Mouse (Mus musculus): Measurements from ENCODE around the gene Trio. TPM values are rescaled to one million over a fixed set of nuclear protein-coding genes. Genes with fewer than 3 reads are reported as not detected.

Gene Trio
- polyA plus RNA-seq, 1 experiment from 2014 or later, result 2.8 TPM

GRCm38 (mm10) chr15:27708499-27708898 is 317.1 kb downstream of the Trio start:
- Histone ChIP-seq H3K27me3 (no peaks in the 10 kb centered on the region), H3K4me1 (replicated peaks) (no peaks in the 10 kb centered on the region), H3K4me2 (no peak overlapping the region), H3K27ac (replicated peaks) (no peak overlapping the region), H3K9me3 (replicated peaks) (no peaks in the 10 kb centered on the region), H3K4me3 (replicated peaks) (no peak overlapping the region), H3K36me3 (replicated peaks) (no peaks in the 10 kb centered on the region), H3K9ac (no peak overlapping the region)
- 19% methylated on average over 3 of the region's 3 CpGs for WGBS (ENCODE audit: insufficient replicate concordance)
- no peak for ATAC-seq (ENCODE audit: insufficient read depth)

- H3K27ac ChIP-seq (replicated peaks), result peak overlapping the region; percentile 65
- no peaks in the 10 kb centered on the region for H3K36me3 ChIP-seq (replicated peaks)
- no peaks in the 10 kb centered on the region for H3K27me3 ChIP-seq
- H3K4me2 ChIP-seq, result no peak overlapping the region; the same call in 1 of the 2 replicates
- H3K4me3 ChIP-seq (replicated peaks), result no peak overlapping the region
- no peak for ATAC-seq (ENCODE audit: insufficient read depth)
- H3K4me1 ChIP-seq (replicated peaks), result peaks cover 9% of the 10 kb centered on the region; the same call in 1 of the 2 replicates
- 0% methylated on average over 1 of the region's 1 CpGs for WGBS (ENCODE audit: insufficient replicate concordance)
- H3K9me3 ChIP-seq (replicated peaks), result no peaks in the 10 kb centered on the region
- no peak overlapping the region for H3K9ac ChIP-seq
These were observed 322.7 kb downstream of the Trio start for GRCm38 (mm10) chr15:27702972-27703313.

- 6% methylated on average over 11 of the region's 11 CpGs for WGBS (ENCODE audit: insufficient replicate concordance)
- Histone ChIP-seq H3K4me1 (replicated peaks) (peaks cover 9% of the 10 kb centered on the region; the same call in 1 of the 2 replicates), H3K4me2 (peak overlapping the region; percentile 3; the same call in 1 of the 2 replicates), H3K27me3 (no peaks in the 10 kb centered on the region), H3K9ac (no peak overlapping the region), H3K9me3 (replicated peaks) (no peaks in the 10 kb centered on the region), H3K27ac (replicated peaks) (peak overlapping the region; percentile 65), H3K4me3 (replicated peaks) (no peak overlapping the region), H3K36me3 (replicated peaks) (no peaks in the 10 kb centered on the region)
- ATAC-seq (ENCODE audit: insufficient read depth), result peak; percentile 52; the same call in 1 of the 2 replicates
These were observed 323.3 kb downstream of the Trio start for GRCm38 (mm10) chr15:27702031-27702971.

GRCm38 (mm10) chr15:27697632-27698031 is 328.0 kb downstream of the Trio start:
- Histone ChIP-seq H3K4me1 (replicated peaks) (peaks cover 9% of the 10 kb centered on the region; the same call in 1 of the 2 replicates), H3K27me3 (no peaks in the 10 kb centered on the region; the same call in 1 of the 2 replicates), H3K4me3 (replicated peaks) (no peak overlapping the region), H3K27ac (replicated peaks) (no peak overlapping the region), H3K36me3 (replicated peaks) (no peaks in the 10 kb centered on the region), H3K9ac (no peak overlapping the region), H3K9me3 (replicated peaks) (no peaks in the 10 kb centered on the region), H3K4me2 (no peak overlapping the region)
- 70% methylated on average over 5 of the region's 5 CpGs for WGBS (ENCODE audit: insufficient replicate concordance)
- ATAC-seq (ENCODE audit: insufficient read depth), result no peak

- no peaks in the 10 kb centered on the region for H3K9me3 ChIP-seq (replicated peaks)
- ATAC-seq (ENCODE audit: insufficient read depth), result no peak
- H3K27me3 ChIP-seq, result no peaks in the 10 kb centered on the region; the same call in 1 of the 2 replicates
- H3K9ac ChIP-seq, result no peak overlapping the region
- no peak overlapping the region for H3K4me2 ChIP-seq
- H3K36me3 ChIP-seq (replicated peaks), result no peaks in the 10 kb centered on the region
- no peak overlapping the region for H3K4me3 ChIP-seq (replicated peaks)
- WGBS (ENCODE audit: insufficient replicate concordance), result 48% methylated on average over 10 of the region's 10 CpGs
- H3K4me1 ChIP-seq (replicated peaks), result no peaks in the 10 kb centered on the region
- H3K27ac ChIP-seq (replicated peaks), result no peak overlapping the region
These were observed 332.4 kb downstream of the Trio start for GRCm38 (mm10) chr15:27693235-27693634.

GRCm38 (mm10) chr15:27692161-27692560 is 333.5 kb downstream of the Trio start:
- 62% methylated on average over 7 of the region's 7 CpGs for WGBS (ENCODE audit: insufficient replicate concordance)
- H3K27ac ChIP-seq (replicated peaks), result no peak overlapping the region
- no peak for ATAC-seq (ENCODE audit: insufficient read depth)
- H3K36me3 ChIP-seq (replicated peaks), result no peaks in the 10 kb centered on the region
- no peaks in the 10 kb centered on the region for H3K9me3 ChIP-seq (replicated peaks)
- no peak overlapping the region for H3K9ac ChIP-seq
- no peaks in the 10 kb centered on the region for H3K4me1 ChIP-seq (replicated peaks)
- no peak overlapping the region for H3K4me2 ChIP-seq
- no peaks in the 10 kb centered on the region; the same call in 1 of the 2 replicates for H3K27me3 ChIP-seq
- H3K4me3 ChIP-seq (replicated peaks), result no peak overlapping the region

GRCm38 (mm10) chr15:27691213-27691612 is 334.4 kb downstream of the Trio start:
- ATAC-seq (ENCODE audit: insufficient read depth), result no peak
- whole genome bisulfite sequencing (ENCODE audit: insufficient replicate concordance), result 66% methylated on average over 7 of the region's 7 CpGs
- Histone ChIP-seq H3K9ac (no peak overlapping the region), H3K4me2 (no peak overlapping the region), H3K27ac (replicated peaks) (no peak overlapping the region), H3K36me3 (replicated peaks) (no peaks in the 10 kb centered on the region), H3K27me3 (no peaks in the 10 kb centered on the region; the same call in 1 of the 2 replicates), H3K9me3 (replicated peaks) (no peaks in the 10 kb centered on the region), H3K4me3 (replicated peaks) (no peak overlapping the region), H3K4me1 (replicated peaks) (no peaks in the 10 kb centered on the region)

GRCm38 (mm10) chr15:27688041-27688651 is 337.5 kb downstream of the Trio start:
- Histone ChIP-seq H3K4me3 (replicated peaks) (no peak overlapping the region), H3K36me3 (replicated peaks) (no peaks in the 10 kb centered on the region), H3K27me3 (no peaks in the 10 kb centered on the region; the same call in none of the 2 replicates), H3K4me1 (replicated peaks) (no peaks in the 10 kb centered on the region), H3K9ac (no peak overlapping the region), H3K4me2 (no peak overlapping the region), H3K9me3 (replicated peaks) (no peaks in the 10 kb centered on the region), H3K27ac (replicated peaks) (no peak overlapping the region)
- no peak for ATAC-seq (ENCODE audit: insufficient read depth)
- WGBS (ENCODE audit: insufficient replicate concordance), result 16% methylated on average over 9 of the region's 9 CpGs

- Histone ChIP-seq H3K4me3 (replicated peaks) (no peak overlapping the region), H3K9ac (no peak overlapping the region), H3K36me3 (replicated peaks) (no peaks in the 10 kb centered on the region), H3K4me2 (no peak overlapping the region), H3K9me3 (replicated peaks) (no peaks in the 10 kb centered on the region), H3K4me1 (replicated peaks) (peaks cover 13% of the 10 kb centered on the region), H3K27me3 (peaks cover 24% of the 10 kb centered on the region), H3K27ac (replicated peaks) (no peak overlapping the region)
- WGBS (ENCODE audit: insufficient replicate concordance), result 68% methylated on average over 7 of the region's 7 CpGs
- ATAC-seq (ENCODE audit: insufficient read depth), result no peak
These were observed 340.8 kb downstream of the Trio start for GRCm38 (mm10) chr15:27684813-27685212.

GRCm38 (mm10) chr15:27683206-27683605 is 342.4 kb downstream of the Trio start:
- no peak overlapping the region for H3K4me2 ChIP-seq
- no peak overlapping the region for H3K4me3 ChIP-seq (replicated peaks)
- H3K9ac ChIP-seq, result no peak overlapping the region
- H3K27ac ChIP-seq (replicated peaks), result no peak overlapping the region
- ATAC-seq (ENCODE audit: insufficient read depth), result no peak
- 67% methylated on average over 1 of the region's 1 CpGs for WGBS (ENCODE audit: insufficient replicate concordance)
- no peaks in the 10 kb centered on the region for H3K36me3 ChIP-seq (replicated peaks)
- peaks cover 24% of the 10 kb centered on the region for H3K27me3 ChIP-seq
- H3K9me3 ChIP-seq (replicated peaks), result no peaks in the 10 kb centered on the region
- peaks cover 13% of the 10 kb centered on the region for H3K4me1 ChIP-seq (replicated peaks)

- H3K4me1 ChIP-seq (replicated peaks), result peaks cover 13% of the 10 kb centered on the region
- WGBS (ENCODE audit: insufficient replicate concordance), result 55% methylated on average over 9 of the region's 9 CpGs
- no peaks in the 10 kb centered on the region for H3K36me3 ChIP-seq (replicated peaks)
- no peak for ATAC-seq (ENCODE audit: insufficient read depth)
- no peaks in the 10 kb centered on the region for H3K9me3 ChIP-seq (replicated peaks)
- H3K27ac ChIP-seq (replicated peaks), result no peak overlapping the region
- no peak overlapping the region for H3K4me2 ChIP-seq
- peaks cover 24% of the 10 kb centered on the region for H3K27me3 ChIP-seq
- H3K4me3 ChIP-seq (replicated peaks), result no peak overlapping the region
- H3K9ac ChIP-seq, result no peak overlapping the region
These were observed 343.0 kb downstream of the Trio start for GRCm38 (mm10) chr15:27682619-27683018.

All from liver, embryonic 15.5 days (tissue).